Mouse (Mus musculus) cortical plate, adult 2 months (tissue): ENCODE measurements around the gene Htt. TPM values are rescaled to one million over a fixed set of nuclear protein-coding genes. Genes with fewer than 3 reads are reported as not detected.

Source experiments
- H3K27ac ChIP-seq: fragments of 200-500 bp; 2 replicates; pipeline ENCODE4 v1.5.1; 2012; ENCODE audit warnings: low read length, control low read depth, inconsistent platforms; ENCODE audit not compliant: insufficient read depth
- H3K4me1 ChIP-seq: fragments of 200-500 bp; 2 replicates; pipeline ENCODE4 v1.6.1; 2011; ENCODE audit warnings: low read length; ENCODE audit not compliant: control insufficient read depth, insufficient read depth
- H3K4me3 ChIP-seq: fragments of 200-500 bp; 2 replicates; pipeline ENCODE4 v1.5.1; 2011; ENCODE audit warnings: mild to moderate bottlenecking, low read length, control low read depth; ENCODE audit not compliant: insufficient read depth
- CTCF ChIP-seq: fragments of 200-500 bp; IDR thresholded peaks from 2 replicates; pipeline ENCODE4 v1.5.1; 2011; ENCODE audit warnings: mild to moderate bottlenecking, control low read depth, low read length; ENCODE audit not compliant: insufficient read depth; ENCODE audit errors: extremely low read depth
- POLR2A ChIP-seq: fragments of 200-500 bp; IDR thresholded peaks from 2 replicates; pipeline ENCODE4 v1.6.1; 2011; ENCODE audit warnings: mild to moderate bottlenecking, low read length, control low read depth; ENCODE audit not compliant: insufficient read depth; ENCODE audit errors: extremely low read depth
- polyA plus RNA-seq: library from polyadenylated mRNA; depleted of rRNA; stranded (reverse); fragments of >200 nt; gene quantifications from 2 replicates; pipeline ENCODE4 v1.2.3, GENCODE M21; 2012

Htt gene
- polyA plus RNA-seq, 1 experiment, result 43.1 TPM

DNA sequence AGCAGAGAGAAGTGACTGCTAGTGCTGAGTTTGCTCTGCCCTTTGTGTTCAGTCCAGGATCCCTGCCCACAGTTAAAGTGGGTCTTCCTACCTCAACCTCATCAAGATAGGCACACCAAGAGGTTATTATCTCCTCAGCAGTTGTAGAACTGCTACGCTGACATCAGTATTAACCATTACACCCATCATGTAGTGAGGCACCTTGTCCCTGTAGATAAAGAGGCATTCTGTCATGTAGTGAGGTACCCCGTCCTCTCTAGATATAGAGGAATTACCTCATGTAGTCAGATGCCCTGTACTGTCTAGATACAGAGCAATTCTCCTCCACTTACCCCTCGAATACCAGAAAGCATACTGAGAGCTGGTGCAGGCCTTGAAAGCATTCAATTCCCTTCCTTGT, 119.5 kb downstream of the Htt start:
- Histone ChIP-seq H3K4me1 (no peaks in the 10 kb centered on the region), H3K27ac (no peak overlapping the region), H3K4me3 (no peak overlapping the region)
- TF ChIP-seq CTCF (no peak), POLR2A (no peak)

DNA sequence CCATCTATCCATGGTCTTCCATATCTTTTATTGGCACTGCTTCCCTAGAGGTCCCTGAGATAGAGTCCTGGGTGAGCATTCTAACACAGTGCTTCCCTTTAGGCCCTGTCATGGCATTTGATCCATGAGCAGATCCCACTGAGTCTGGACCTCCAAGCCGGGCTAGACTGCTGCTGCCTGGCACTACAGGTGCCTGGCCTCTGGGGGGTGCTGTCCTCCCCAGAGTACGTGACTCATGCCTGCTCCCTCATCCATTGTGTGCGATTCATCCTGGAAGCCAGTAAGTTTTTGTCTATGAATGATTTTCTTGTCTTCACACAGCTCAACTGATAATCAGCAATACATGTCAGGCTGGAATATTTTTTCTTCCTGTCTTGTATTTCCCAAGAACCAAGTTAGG, 123.7 kb downstream of the Htt start:
- H3K4me1 ChIP-seq, result no peaks in the 10 kb centered on the region
- H3K27ac ChIP-seq, result no peak overlapping the region
- no peak overlapping the region for H3K4me3 ChIP-seq
- TF ChIP-seq CTCF (no peak), POLR2A (no peak)

DNA sequence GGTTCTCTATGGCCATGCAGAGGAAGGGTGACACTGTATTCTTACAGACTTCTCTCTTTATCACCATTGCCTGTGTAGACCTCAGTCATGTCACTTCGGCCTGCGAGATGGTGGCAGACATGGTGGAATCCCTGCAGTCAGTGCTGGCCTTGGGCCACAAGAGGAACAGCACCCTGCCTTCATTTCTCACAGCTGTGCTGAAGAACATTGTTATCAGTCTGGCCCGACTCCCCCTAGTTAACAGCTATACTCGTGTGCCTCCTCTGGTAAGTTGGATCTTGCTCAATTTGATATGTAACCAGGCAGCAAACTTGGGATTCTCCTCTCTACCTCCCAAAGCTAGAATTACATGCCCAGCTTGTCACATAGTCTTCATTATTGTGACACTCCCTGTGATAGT, 127.7 kb downstream of the Htt start:
- Histone ChIP-seq H3K4me1 (no peaks in the 10 kb centered on the region), H3K4me3 (no peak overlapping the region), H3K27ac (no peak overlapping the region)
- TF ChIP-seq CTCF, result no peak

DNA sequence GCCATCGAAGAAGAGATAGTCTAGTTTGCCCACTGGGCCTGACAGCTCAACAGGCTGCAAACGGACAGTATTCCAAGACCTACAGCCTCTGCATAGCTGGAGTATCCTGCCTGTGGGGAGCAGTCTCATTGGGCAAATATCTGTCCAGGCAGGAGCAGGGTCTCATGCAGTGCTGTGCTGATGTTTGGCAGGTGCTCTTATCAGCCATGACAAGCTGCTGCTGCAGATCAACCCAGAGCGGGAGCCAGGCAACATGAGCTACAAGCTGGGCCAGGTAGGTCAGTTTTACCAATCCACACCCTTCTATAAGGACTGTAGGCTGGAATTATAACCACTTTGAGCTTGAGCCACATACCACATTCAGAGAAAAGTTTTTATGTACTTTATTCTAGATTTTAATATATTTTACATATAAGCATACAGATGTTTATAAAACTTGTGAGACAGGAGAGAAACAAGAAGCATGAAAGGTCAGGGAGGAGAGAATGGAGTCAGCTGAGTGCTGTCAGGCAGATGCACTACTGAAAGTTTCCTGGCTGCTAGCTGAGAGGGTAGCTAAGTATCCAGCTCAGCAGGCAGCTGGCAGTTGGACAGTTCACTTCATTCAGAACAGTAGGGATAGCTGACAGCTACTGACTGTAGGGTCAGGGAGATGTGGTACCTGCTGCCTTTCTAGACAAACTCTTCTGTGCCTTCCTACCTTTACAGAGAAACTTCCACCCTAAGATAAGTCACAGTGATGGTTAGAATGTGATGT, 135.3 kb downstream of the Htt start:
- TF ChIP-seq POLR2A (no peak), CTCF (no peak)
- Histone ChIP-seq H3K4me1 (peaks cover 4% of the 10 kb centered on the region), H3K4me3 (no peak overlapping the region), H3K27ac (no peak overlapping the region)

DNA sequence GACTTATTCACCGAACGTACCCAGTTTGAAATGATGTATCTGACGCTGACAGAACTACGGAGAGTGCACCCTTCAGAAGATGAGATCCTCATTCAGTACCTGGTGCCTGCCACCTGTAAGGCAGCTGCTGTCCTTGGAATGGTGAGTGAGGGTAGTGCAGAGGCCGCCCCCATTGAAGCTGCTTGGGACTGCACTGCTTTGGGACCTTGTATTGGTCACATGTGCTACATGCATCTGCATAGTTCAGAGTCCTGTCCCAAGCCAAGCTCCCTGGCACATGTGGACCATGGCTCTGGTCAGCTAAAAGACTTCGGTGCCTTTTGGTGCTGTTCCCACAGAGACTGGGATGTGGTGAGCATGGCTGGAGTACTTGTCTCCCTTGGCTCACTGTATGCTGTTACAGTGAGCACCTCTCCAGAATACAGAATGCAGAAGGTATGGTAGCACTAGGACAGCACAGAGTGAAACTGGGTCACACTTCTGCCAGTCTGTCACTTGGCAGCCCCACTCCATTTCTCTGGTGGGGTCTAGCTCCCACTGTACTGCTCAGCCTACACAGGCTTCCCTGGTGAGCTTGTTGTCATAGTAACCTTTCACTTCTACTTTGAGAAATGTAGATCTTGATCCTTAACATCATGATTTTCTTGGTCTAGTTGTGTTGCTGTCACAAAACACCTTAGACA, 138.4 kb downstream of the Htt start:
- peaks cover 4% of the 10 kb centered on the region for H3K4me1 ChIP-seq
- TF ChIP-seq POLR2A (no peak), CTCF (no peak)
- H3K27ac ChIP-seq, result no peak overlapping the region

DNA sequence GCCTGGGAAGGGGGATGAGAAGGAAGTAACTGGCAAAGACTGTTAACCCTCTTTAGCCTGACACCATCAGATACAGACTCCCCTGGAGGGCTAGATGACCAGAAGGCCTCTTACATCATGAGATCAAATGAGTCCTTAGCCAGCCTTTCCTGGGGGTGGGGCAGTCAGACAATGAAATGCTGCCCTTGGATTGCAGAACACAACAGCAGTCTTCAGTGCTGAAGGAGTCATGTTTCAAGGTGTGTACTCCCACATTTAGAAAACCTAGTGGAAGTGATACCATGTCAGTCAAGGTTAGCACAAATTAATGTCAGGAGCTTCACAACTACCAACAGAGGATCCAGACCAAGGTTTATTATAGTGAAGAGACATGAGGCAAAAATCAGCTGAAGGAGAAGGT, 140.8 kb downstream of the Htt start:
- Histone ChIP-seq H3K4me1 (peaks cover 3% of the 10 kb centered on the region; the same call in 1 of the 2 replicates), H3K4me3 (no peak overlapping the region), H3K27ac (no peak overlapping the region)
- no peak for TF ChIP-seq POLR2A
- no peak for TF ChIP-seq CTCF

More for the DNA sequence above, 138.4 kb downstream of the Htt start:
- H3K4me3 ChIP-seq, result no peak overlapping the region

DNA sequence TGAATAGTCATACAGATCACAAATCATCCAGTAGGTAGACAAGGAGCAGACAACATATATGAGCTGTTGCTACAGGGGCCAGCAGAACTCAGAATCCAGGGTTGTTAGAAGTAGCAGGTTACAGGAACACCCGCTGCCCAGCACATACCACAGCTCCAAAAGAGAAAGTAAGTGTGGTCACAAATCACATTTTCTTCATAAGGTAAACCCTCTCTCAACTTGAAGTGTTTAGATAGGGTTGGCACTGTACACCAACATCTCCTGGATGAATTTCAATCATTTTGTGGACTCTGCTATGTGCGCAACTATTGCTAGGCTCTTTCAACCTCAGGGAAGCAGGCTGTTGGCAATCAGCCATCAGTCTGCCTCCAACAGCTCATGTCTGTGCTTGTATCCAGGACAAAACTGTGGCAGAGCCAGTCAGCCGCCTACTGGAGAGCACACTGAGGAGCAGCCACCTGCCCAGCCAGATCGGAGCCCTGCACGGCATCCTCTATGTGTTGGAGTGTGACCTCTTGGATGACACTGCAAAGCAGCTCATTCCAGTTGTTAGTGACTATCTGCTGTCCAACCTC, 141.4 kb downstream of the Htt start:
- H3K27ac ChIP-seq, result no peak overlapping the region
- TF ChIP-seq POLR2A, result no peak
- TF ChIP-seq CTCF, result 0 out of 2 replicates have a peak, but pooled peaks have one; percentile 12

DNA sequence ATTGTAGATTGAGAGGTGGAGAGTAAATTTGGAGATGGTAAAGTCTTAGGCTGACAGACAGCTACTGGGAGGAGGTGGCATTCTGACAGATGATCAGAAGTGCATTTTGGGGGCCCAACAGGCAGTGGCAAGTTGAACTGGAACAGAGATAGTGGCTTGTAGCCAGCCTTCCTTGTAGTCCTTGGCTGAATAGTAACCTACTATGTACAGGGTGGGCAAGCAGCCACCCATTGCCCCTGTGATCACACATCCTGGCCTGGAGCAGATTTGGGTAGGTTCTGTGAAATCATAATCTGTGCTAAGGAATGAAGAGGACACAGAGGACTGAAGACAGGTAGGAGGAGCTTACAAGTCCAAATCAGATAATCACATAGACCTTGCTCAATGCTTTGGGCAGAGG, 142.9 kb downstream of the Htt start:
- H3K4me1 ChIP-seq, result peaks cover 3% of the 10 kb centered on the region; the same call in 1 of the 2 replicates
- TF ChIP-seq CTCF (no peak), POLR2A (no peak)
- H3K27ac ChIP-seq, result no peak overlapping the region
- H3K4me3 ChIP-seq, result no peak overlapping the region

More for the DNA sequence above, 141.4 kb downstream of the Htt start:
- H3K4me1 ChIP-seq, result peaks cover 3% of the 10 kb centered on the region; the same call in 1 of the 2 replicates
- no peak overlapping the region for H3K4me3 ChIP-seq

DNA sequence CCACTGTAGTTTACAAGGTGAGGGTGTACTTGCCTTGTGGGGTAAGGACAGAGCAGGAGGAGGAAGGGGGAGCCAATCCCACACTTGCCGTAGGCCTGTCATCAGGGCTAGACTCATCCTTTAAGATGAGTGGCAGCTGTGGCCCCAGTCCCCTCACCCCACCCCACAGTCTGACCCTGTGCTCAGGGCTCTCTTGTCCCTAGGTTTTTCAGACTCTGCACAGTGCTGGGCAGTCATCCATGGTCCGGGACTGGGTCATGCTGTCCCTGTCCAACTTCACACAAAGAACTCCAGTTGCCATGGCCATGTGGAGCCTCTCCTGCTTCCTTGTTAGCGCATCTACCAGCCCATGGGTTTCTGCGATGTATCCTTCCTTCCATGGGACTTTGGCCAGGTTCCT, 145.7 kb downstream of the Htt start:
- H3K4me3 ChIP-seq, result no peak overlapping the region
- no peaks in the 10 kb centered on the region; the same call in 1 of the 2 replicates for H3K4me1 ChIP-seq
- TF ChIP-seq POLR2A (no peak), CTCF (no peak)

More for the DNA sequence above, 145.7 kb downstream of the Htt start:
- H3K27ac ChIP-seq, result no peak overlapping the region
